Mouse (Mus musculus) heart, adult 2 months (tissue): ENCODE results near the gene Cox5b. TPM values are rescaled to one million over a fixed set of nuclear protein-coding genes. Genes with fewer than 3 reads are reported as not detected.

Experiments used
- DNase-seq, 2 experiments: peaks; one replicate each; pipeline ENCODE4 v3.0.0; 2021
- H3K27ac ChIP-seq: fragments of 200-600 bp; 2 replicates; pipeline ENCODE4 v1.8.1; 2022
- H3K27me3 ChIP-seq: fragments of 200-500 bp; 2 replicates; pipeline ENCODE4 v1.6.1; 2012; ENCODE audit warnings: mild to moderate bottlenecking, low read length, inconsistent platforms, mixed read lengths; ENCODE audit not compliant: control insufficient read depth, insufficient read depth
- H3K36me3 ChIP-seq: fragments of 200-500 bp; 2 replicates; pipeline ENCODE4 v1.6.1; 2012; ENCODE audit warnings: low read length, inconsistent platforms; ENCODE audit not compliant: control insufficient read depth, insufficient read depth
- H3K4me1 ChIP-seq: fragments of 200-500 bp; 2 replicates; pipeline ENCODE4 v1.6.1; 2011; ENCODE audit warnings: low read length; ENCODE audit not compliant: control insufficient read depth, insufficient read depth
- H3K4me3 ChIP-seq: fragments of 200-600 bp; 2 replicates; pipeline ENCODE4 v1.8.1; 2022
- H3K79me2 ChIP-seq: fragments of 200-500 bp; replicated peaks from 2 replicates; pipeline ENCODE4 v1.6.1; 2012; ENCODE audit warnings: mild to moderate bottlenecking, inconsistent platforms, low read length, moderate library complexity, mixed read lengths; ENCODE audit not compliant: control insufficient read depth, insufficient read depth
- H3K9ac ChIP-seq: fragments of 200-500 bp; 2 replicates; pipeline ENCODE4 v1.6.1; 2012; ENCODE audit warnings: low read depth, mild to moderate bottlenecking, control low read depth, inconsistent platforms, low read length, mixed read lengths
- CTCF ChIP-seq: fragments of 200-600 bp; IDR thresholded peaks from 2 replicates; pipeline ENCODE4 v1.8.1; 2022; ENCODE audit warnings: antibody characterized with exemption, mild to moderate bottlenecking, moderate library complexity
- EP300 ChIP-seq: fragments of 200-500 bp; IDR thresholded peaks from 2 replicates; pipeline ENCODE4 v1.6.1; 2011; ENCODE audit warnings: low read depth, low read length, control low read depth; ENCODE audit not compliant: insufficient read depth
- POLR2A ChIP-seq: fragments of 200-500 bp; IDR thresholded peaks from 2 replicates; pipeline ENCODE4 v1.6.1; 2011; ENCODE audit warnings: mild to moderate bottlenecking, low read depth, low read length, control low read depth; ENCODE audit not compliant: insufficient read depth
- WGBS: fragments of 180-500 bp; shearing (Covaris S2); methylation state at CpG from one replicate; pipeline ENCODE4 v1.1.7; 2018; 5-methylcytosine and 5-hydroxymethylcytosine counted together
- intact Hi-C: fragments of 180-260 bp; cut with DNase I; formaldehyde crosslinking; loops from one replicate; pipeline ENCODE4 v1.15.1; 2025
- polyA plus RNA-seq: library from polyadenylated mRNA; depleted of rRNA; stranded (reverse); fragments of >200 nt; gene quantifications from 2 replicates; pipeline ENCODE4 v1.2.3, GENCODE M21; 2012
- total RNA-seq, 2 experiments: library from RNA; stranded (reverse); gene quantifications; 2 replicates each; pipeline ENCODE4 v1.2.3; 2021

Cox5b gene
- total and polyA plus RNA-seq, 3 experiments = 1,963 to 2,380 (median 2,054) TPM

GRCm38 (mm10) chr1:36670256-36670655 is 21.0 kb upstream of the Cox5b start:
- Histone ChIP-seq H3K36me3 (no peaks in the 10 kb centered on the region), H3K4me1 (no peaks in the 10 kb centered on the region), H3K27me3 (no peaks in the 10 kb centered on the region), H3K27ac (no peak overlapping the region), H3K9ac (no peak overlapping the region), H3K79me2 (no peaks in the 10 kb centered on the region), H3K4me3 (no peak overlapping the region)
- WGBS = 48% methylated on average over 4 of the region's 4 CpGs
- no peak for TF ChIP-seq CTCF
- no peak for TF ChIP-seq POLR2A
- TF ChIP-seq EP300 = no peak
- no peak for DNase-seq
- intact Hi-C loops = no loop called here

- intact Hi-C loops = no loop called here
- Histone ChIP-seq H3K79me2 (no peaks in the 10 kb centered on the region), H3K9ac (no peak overlapping the region), H3K27me3 (no peaks in the 10 kb centered on the region), H3K27ac (no peak overlapping the region), H3K4me1 (no peaks in the 10 kb centered on the region), H3K4me3 (no peak overlapping the region), H3K36me3 (no peaks in the 10 kb centered on the region)
- no peak for DNase-seq
- TF ChIP-seq EP300 = no peak
- TF ChIP-seq POLR2A = no peak
- no peak for TF ChIP-seq CTCF
- 90% methylated on average over 10 of the region's 10 CpGs for WGBS
Measured at GRCm38 (mm10) chr1:36671260-36671659, 20.0 kb upstream of the Cox5b start.

GRCm38 (mm10) chr1:36672648-36673350 is 18.4 kb upstream of the Cox5b start:
- TF ChIP-seq CTCF (no peak), POLR2A (no peak), EP300 (no peak)
- intact Hi-C loops = no loop called here
- Histone ChIP-seq H3K36me3 (no peaks in the 10 kb centered on the region), H3K27me3 (no peaks in the 10 kb centered on the region), H3K27ac (no peak overlapping the region), H3K79me2 (no peaks in the 10 kb centered on the region), H3K9ac (no peak overlapping the region), H3K4me1 (no peaks in the 10 kb centered on the region), H3K4me3 (no peak overlapping the region)
- whole genome bisulfite sequencing = 60% methylated on average over 16 of the region's 16 CpGs
- DNase-seq = no peak

- 28% methylated on average over 3 of the region's 3 CpGs for WGBS
- H3K4me1 ChIP-seq = no peaks in the 10 kb centered on the region
- H3K9ac ChIP-seq = no peak overlapping the region
- H3K27ac ChIP-seq = no peak overlapping the region
- intact Hi-C loops = no loop called here
- H3K36me3 ChIP-seq = no peaks in the 10 kb centered on the region
- no peaks in the 10 kb centered on the region for H3K27me3 ChIP-seq
- TF ChIP-seq EP300 (no peak), POLR2A (no peak), CTCF (no peak)
- no peaks in the 10 kb centered on the region for H3K79me2 ChIP-seq
- DNase-seq = no peak
- H3K4me3 ChIP-seq = no peak overlapping the region
Measured at GRCm38 (mm10) chr1:36674936-36675335, 16.3 kb upstream of the Cox5b start.

GRCm38 (mm10) chr1:36680893-36681292 is 10.4 kb upstream of the Cox5b start:
- intact Hi-C loops = no loop called here
- H3K27me3 ChIP-seq = no peaks in the 10 kb centered on the region
- WGBS = 88% methylated on average over 7 of the region's 7 CpGs

GRCm38 (mm10) chr1:36682620-36683355 is 8.5 kb upstream of the Cox5b start, which contains the start of gene Fam178b:
TSS of gene Fam178b (minus strand) at chr1:36683183.
- H3K27ac ChIP-seq = no peak within 1 kb of the TSS
- no peak for DNase-seq
- intact Hi-C loops = no loop called here
- no peak within 1 kb of the TSS for H3K9ac ChIP-seq
- WGBS = 93% methylated on average over 39 of the region's 39 CpGs
- no peaks in the 10 kb centered on the region for H3K4me1 ChIP-seq
- H3K27me3 ChIP-seq = no peaks in the 10 kb centered on the region
- H3K79me2 ChIP-seq = no peaks in the 10 kb centered on the region
- no peaks in the 10 kb centered on the region for H3K36me3 ChIP-seq
- TF ChIP-seq EP300 (no peak), POLR2A (no peak), CTCF (no peak)
- H3K4me3 ChIP-seq = no peak within 1 kb of the TSS

More at GRCm38 (mm10) chr1:36680893-36681292, 10.4 kb upstream of the Cox5b start:
- TF ChIP-seq EP300 (no peak), POLR2A (no peak)
- no peak for DNase-seq
- Histone ChIP-seq H3K79me2 (no peaks in the 10 kb centered on the region), H3K4me3 (no peak overlapping the region), H3K36me3 (no peaks in the 10 kb centered on the region), H3K9ac (no peak overlapping the region), H3K4me1 (no peaks in the 10 kb centered on the region), H3K27ac (no peak overlapping the region)
